In genomic region chr6:52167176-52167575, GRCm38 (mm10) we compare ENCODE assay signal across 14 mouse cellular contexts. TPM values are rescaled to one million over a fixed set of nuclear protein-coding genes. Genes with fewer than 3 reads are reported as not detected.
DNase-seq lines count a peak whose midpoint lies in the region; ATAC-seq and TF ChIP-seq lines count a peak whose summit lies in the region.
"Had no signal": no experiment of that assay in that cellular context is flagged by ENCODE, and none has a peak within 500 bp of the region (broad histone marks: within the 10 kb centered on the region; RNA-seq: fewer than 3 reads in every experiment).

No protein-coding gene starts in this region.

- H3K27ac ChIP-seq in liver, adult 2 months (replicated peaks; ENCODE audit: insufficient read depth, low read depth, low read length), result peak overlapping the region; percentile 48; the same call in 1 of the 2 replicates
- peak overlapping the region; percentile 83; the same call in 1 of the 2 replicates for H3K27ac ChIP-seq in embryonic facial prominence, embryonic 14.5 days (replicated peaks; ENCODE audit: low read depth, low read length)
- peak overlapping the region; percentile 95 for H3K27ac ChIP-seq in hindbrain, embryonic 15.5 days (replicated peaks)
- H3K27ac ChIP-seq in neural tube, embryonic 15.5 days (replicated peaks), result peak overlapping the region; percentile 91

- H3K36me3 ChIP-seq in liver, adult 2 months (ENCODE audit: control insufficient read depth, insufficient read depth, low read length), result no peaks in the 10 kb centered on the region
- H3K36me3 ChIP-seq in embryonic facial prominence, embryonic 14.5 days (ENCODE audit: control insufficient read depth, insufficient read depth, low read length), result no peaks in the 10 kb centered on the region
- no peaks in the 10 kb centered on the region for H3K36me3 ChIP-seq in hindbrain, embryonic 15.5 days
- H3K36me3 ChIP-seq in neural tube, embryonic 15.5 days, result no peaks in the 10 kb centered on the region

- H3K27me3 ChIP-seq in liver, adult 2 months (ENCODE audit: control insufficient read depth, insufficient read depth, low read length), result peaks cover 22% of the 10 kb centered on the region; the same call in 1 of the 2 replicates
- H3K27me3 ChIP-seq in embryonic facial prominence, embryonic 14.5 days (replicated peaks; ENCODE audit: control insufficient read depth, insufficient read depth, low read length), result peaks cover 93% of the 10 kb centered on the region
- peaks cover 11% of the 10 kb centered on the region; the same call in 1 of the 2 replicates for H3K27me3 ChIP-seq in hindbrain, embryonic 15.5 days
- H3K27me3 ChIP-seq in neural tube, embryonic 15.5 days (replicated peaks), result no peaks in the 10 kb centered on the region

- DNase-seq in liver, adult 2 months (ENCODE audit: extremely low read depth, low read depth, low spot score), result no peak
- DNase-seq in liver, result no peak
- no peak for DNase-seq in embryonic facial prominence, embryonic 14.5 days (ENCODE audit: low spot score)
- no peak for DNase-seq in cerebellum, adult 11-12 months
- DNase-seq in adrenal gland, postnatal 14 days, result no peak
- DNase-seq: left cerebral cortex, postnatal 4 days; right cerebral cortex, postnatal 14 days; thymus, adult 2 months had no signal

- no peaks in the 10 kb centered on the region; the same call in 1 of the 2 replicates for H3K4me1 ChIP-seq in liver, adult 2 months (ENCODE audit: control insufficient read depth, insufficient read depth, low read length)
- no peaks in the 10 kb centered on the region for H3K4me1 ChIP-seq in embryonic facial prominence, embryonic 14.5 days (ENCODE audit: control insufficient read depth, insufficient read depth, low read length)
- H3K4me1 ChIP-seq in hindbrain, embryonic 15.5 days (replicated peaks), result peaks cover 26% of the 10 kb centered on the region
- H3K4me1 ChIP-seq in neural tube, embryonic 15.5 days, result peaks cover 94% of the 10 kb centered on the region

- H3K79me2 ChIP-seq in liver, adult 2 months (ENCODE audit: control insufficient read depth, insufficient read depth, low read length), result no peaks in the 10 kb centered on the region

- 0 out of 2 replicates have a peak overlapping the region, but pooled peaks have one; percentile 51 for H3K9ac ChIP-seq in liver, adult 2 months (ENCODE audit: low read depth, low read length)
- H3K9ac ChIP-seq in embryonic facial prominence, embryonic 14.5 days (ENCODE audit: low read depth, low read length), result peak overlapping the region; percentile 57; the same call in 1 of the 2 replicates
- peak overlapping the region; percentile 68 for H3K9ac ChIP-seq in hindbrain, embryonic 15.5 days
- H3K9ac ChIP-seq in neural tube, embryonic 15.5 days (replicated peaks), result peak overlapping the region; percentile 21

- H3K9me3 ChIP-seq in embryonic facial prominence, embryonic 14.5 days (ENCODE audit: control insufficient read depth, low read length), result no peaks in the 10 kb centered on the region
- H3K9me3 ChIP-seq in hindbrain, embryonic 15.5 days, result no peaks in the 10 kb centered on the region
- no peaks in the 10 kb centered on the region for H3K9me3 ChIP-seq in neural tube, embryonic 15.5 days (replicated peaks)

- peak overlapping the region; percentile 99; the same call in 1 of the 2 replicates for H3K4me2 ChIP-seq in embryonic facial prominence, embryonic 14.5 days (ENCODE audit: low read depth, low read length)
- H3K4me2 ChIP-seq in hindbrain, embryonic 15.5 days, result peak overlapping the region; percentile 97
- H3K4me2 ChIP-seq in neural tube, embryonic 15.5 days, result peak overlapping the region; percentile 86

- H3K4me3 ChIP-seq in liver, adult 2 months (ENCODE audit: insufficient read depth, low read depth, low read length), result no peak overlapping the region
- H3K4me3 ChIP-seq in embryonic facial prominence, embryonic 14.5 days (ENCODE audit: low read depth, low read length), result peak overlapping the region; percentile 36; the same call in 1 of the 2 replicates
- H3K4me3 ChIP-seq in hindbrain, embryonic 15.5 days, result peak overlapping the region; percentile 87
- H3K4me3 ChIP-seq in neural tube, embryonic 15.5 days (replicated peaks), result no peak overlapping the region; the same call in 1 of the 2 replicates

- ATAC-seq in embryonic facial prominence, embryonic 14.5 days (ENCODE audit: low read depth), result no peak
- ATAC-seq in hindbrain, embryonic 15.5 days (ENCODE audit: low FRiP score, low read depth), result no peak
- no peak for ATAC-seq in neural tube, embryonic 15.5 days (ENCODE audit: low FRiP score)
- ATAC-seq: activated CD4-positive, CD25-positive, alpha-beta regulatory T cell, adult 4 months; forebrain, embryonic 16.5 days had no signal

- no peak for TF ChIP-seq POLR2A in liver, adult 2 months (IDR thresholded peaks at IDR 0.05; ENCODE audit: extremely low read depth, insufficient read depth, low read length)

- no peak for TF ChIP-seq CTCF in liver, adult 2 months (IDR thresholded peaks at IDR 0.05; ENCODE audit: low read depth, low read length)

- WGBS in liver, adult 2 months, result 24% methylated on average over 1 of the region's 1 CpGs
- 10% methylated on average over 1 of the region's 1 CpGs for WGBS in embryonic facial prominence, embryonic 14.5 days
- WGBS in hindbrain, embryonic 15.5 days, result 6% methylated on average over 1 of the region's 1 CpGs
- 25% methylated on average over 1 of the region's 1 CpGs for WGBS in neural tube, embryonic 15.5 days

RNA-seq across cellular contexts. Expression of gene Hoxa2, which starts 2.5 kb away (rescaled TPM):
- total RNA-seq in liver, adult 2 months (2014; rRNA removed), result 0.09 and 0.40 TPM in 2 replicates
- polyA plus RNA-seq in liver, adult 2 months (2012; rRNA removed), result 0.27 and 0.34 TPM in 2 replicates
- polyA plus RNA-seq in embryonic facial prominence, embryonic 14.5 days (2014; fragmentation: Nextera tagmentation; extraction: Ambion mirVana), result 7.2 and 11.1 TPM in 2 replicates
- 22.4 and 26.8 TPM in 2 replicates for polyA plus RNA-seq in hindbrain, embryonic 15.5 days (2015; fragmentation: Nextera tagmentation; extraction: Ambion mirVana)
- polyA plus RNA-seq in neural tube, embryonic 15.5 days (2015; fragmentation: Nextera tagmentation; extraction: Ambion mirVana), result 7.2 and 12.0 TPM in 2 replicates
- total RNA-seq in adrenal gland, postnatal 14 days (2021), result 3.3 and 3.8 TPM in 2 replicates
- total RNA-seq: common myeloid progenitor, adult 5-6 weeks; left cerebral cortex, postnatal 4 days; megakaryocyte, adult 5-6 weeks had no signal
- polyA plus RNA-seq: activated CD4-positive, CD25-positive, alpha-beta regulatory T cell, adult 4 months; forebrain, embryonic 16.5 days had no signal

RNA-seq across cellular contexts. Expression of gene Hoxa1, which starts 9.1 kb away (rescaled TPM):
- 0.13 TPM in 1 of 2 replicates, not detected in the other for total RNA-seq in liver, adult 2 months (2014; rRNA removed)
- 0.10 and 0.18 TPM in 2 replicates for polyA plus RNA-seq in liver, adult 2 months (2012; rRNA removed)
- 1.4 and 1.7 TPM in 2 replicates for polyA plus RNA-seq in embryonic facial prominence, embryonic 14.5 days (2014; fragmentation: Nextera tagmentation; extraction: Ambion mirVana)
- polyA plus RNA-seq in hindbrain, embryonic 15.5 days (2015; fragmentation: Nextera tagmentation; extraction: Ambion mirVana), result 1.3 and 1.8 TPM in 2 replicates
- polyA plus RNA-seq in neural tube, embryonic 15.5 days (2015; fragmentation: Nextera tagmentation; extraction: Ambion mirVana), result 1.1 and 1.3 TPM in 2 replicates
- total RNA-seq in adrenal gland, postnatal 14 days (2021), result 0.64 and 1.1 TPM in 2 replicates
- total RNA-seq: common myeloid progenitor, adult 5-6 weeks; left cerebral cortex, postnatal 4 days; megakaryocyte, adult 5-6 weeks had no signal
- polyA plus RNA-seq: activated CD4-positive, CD25-positive, alpha-beta regulatory T cell, adult 4 months; forebrain, embryonic 16.5 days had no signal

RNA-seq across cellular contexts. Expression of gene 5730596B20Rik, which starts 10.1 kb away (rescaled TPM):
- 0.09 TPM in 1 of 2 replicates, not detected in the other for total RNA-seq in liver, adult 2 months (2014; rRNA removed)
- 0.02 TPM in 2 replicates for polyA plus RNA-seq in liver, adult 2 months (2012; rRNA removed)
- polyA plus RNA-seq in embryonic facial prominence, embryonic 14.5 days (2014; fragmentation: Nextera tagmentation; extraction: Ambion mirVana), result 0.10 and 0.46 TPM in 2 replicates
- 4.0 and 4.3 TPM in 2 replicates for polyA plus RNA-seq in hindbrain, embryonic 15.5 days (2015; fragmentation: Nextera tagmentation; extraction: Ambion mirVana)
- polyA plus RNA-seq in neural tube, embryonic 15.5 days (2015; fragmentation: Nextera tagmentation; extraction: Ambion mirVana), result 1.4 and 3.0 TPM in 2 replicates
- 0.45 and 0.63 TPM in 2 replicates for total RNA-seq in adrenal gland, postnatal 14 days (2021)
- total RNA-seq: common myeloid progenitor, adult 5-6 weeks; left cerebral cortex, postnatal 4 days; megakaryocyte, adult 5-6 weeks had no signal
- polyA plus RNA-seq: activated CD4-positive, CD25-positive, alpha-beta regulatory T cell, adult 4 months; forebrain, embryonic 16.5 days had no signal

RNA-seq across cellular contexts. Expression of gene Hoxa4, which starts 24.4 kb away (rescaled TPM):
- total RNA-seq in liver, adult 2 months (2014; rRNA removed), result 0.28 TPM in 1 of 2 replicates, not detected in the other
- polyA plus RNA-seq in liver, adult 2 months (2012; rRNA removed), result 0.23 and 0.39 TPM in 2 replicates
- 1.1 and 1.6 TPM in 2 replicates for polyA plus RNA-seq in embryonic facial prominence, embryonic 14.5 days (2014; fragmentation: Nextera tagmentation; extraction: Ambion mirVana)
- polyA plus RNA-seq in hindbrain, embryonic 15.5 days (2015; fragmentation: Nextera tagmentation; extraction: Ambion mirVana), result 10.6 and 12.2 TPM in 2 replicates
- 2.3 and 5.7 TPM in 2 replicates for polyA plus RNA-seq in neural tube, embryonic 15.5 days (2015; fragmentation: Nextera tagmentation; extraction: Ambion mirVana)
- total RNA-seq in adrenal gland, postnatal 14 days (2021), result 6.4 and 7.3 TPM in 2 replicates
- total RNA-seq: left cerebral cortex, postnatal 4 days had no signal
- polyA plus RNA-seq: activated CD4-positive, CD25-positive, alpha-beta regulatory T cell, adult 4 months; forebrain, embryonic 16.5 days had no signal

RNA-seq across cellular contexts. Expression of gene Hoxa5, which starts 37.2 kb away (rescaled TPM):
- 0.28 and 0.40 TPM in 2 replicates for total RNA-seq in liver, adult 2 months (2014; rRNA removed)
- 0.10 and 0.16 TPM in 2 replicates for polyA plus RNA-seq in liver, adult 2 months (2012; rRNA removed)
- 2.4 and 3.3 TPM in 2 replicates for polyA plus RNA-seq in embryonic facial prominence, embryonic 14.5 days (2014; fragmentation: Nextera tagmentation; extraction: Ambion mirVana)
- polyA plus RNA-seq in hindbrain, embryonic 15.5 days (2015; fragmentation: Nextera tagmentation; extraction: Ambion mirVana), result 105 and 115 TPM in 2 replicates
- 26.8 and 73.9 TPM in 2 replicates for polyA plus RNA-seq in neural tube, embryonic 15.5 days (2015; fragmentation: Nextera tagmentation; extraction: Ambion mirVana)
- 25.8 and 26.3 TPM in 2 replicates for total RNA-seq in adrenal gland, postnatal 14 days (2021)
- total RNA-seq: left cerebral cortex, postnatal 4 days had no signal
- polyA plus RNA-seq: activated CD4-positive, CD25-positive, alpha-beta regulatory T cell, adult 4 months; forebrain, embryonic 16.5 days had no signal

Comparison
In these comparisons a context has a peak if more than half of its experiments do, and no peak if none do; other contexts are left out.
1. H3K4me3 ChIP-seq: peak in embryonic facial prominence, embryonic 14.5 days (single experiment) and hindbrain, embryonic 15.5 days (single experiment); none in liver, adult 2 months (single experiment) and neural tube, embryonic 15.5 days (single experiment).
2. Peak in every context shown above with its lines, with median percentiles within 50 percentile points of each other: H3K27ac ChIP-seq, H3K9ac ChIP-seq and H3K4me2 ChIP-seq.